Comparison of ENCODE assay signal across 8 mouse cellular contexts in genomic region chr15:90678488-90678887, GRCm38 (mm10). TPM values are rescaled to one million over a fixed set of nuclear protein-coding genes. Genes with fewer than 3 reads are reported as not detected.
DNase-seq lines count a peak whose midpoint lies in the region; ATAC-seq and TF ChIP-seq lines count a peak whose summit lies in the region.

No protein-coding gene starts in this region.

- H3K9me3 ChIP-seq in liver, postnatal 0 days (ENCODE audit: low read length) = no peaks in the 10 kb centered on the region

- DNase-seq in retina, embryonic 14.5 days (ENCODE audit: low spot score) = peak; percentile 23
- DNase-seq in retina, postnatal 1 day = no peak
- peak; percentile 30 for DNase-seq in embryo, embryonic 11 days
- peak; percentile 71 for DNase-seq in heart, adult 8-10 months (ENCODE audit: low spot score)
- DNase-seq in kidney, adult 18-20 months = peak; percentile 57
- peak; percentile 29 for DNase-seq in liver, postnatal 0 days
- DNase-seq in right cerebral cortex, postnatal 14 days = peak; percentile 22
- no peak for DNase-seq in thymus, postnatal 0 days (ENCODE audit: low spot score)

- ATAC-seq in liver, postnatal 0 days = peak; percentile 20; the same call in 1 of the 2 replicates

- H3K4me3 ChIP-seq in liver, postnatal 0 days (ENCODE audit: low read depth, low read length) = peak overlapping the region; percentile 59

- H3K27me3 ChIP-seq in liver, postnatal 0 days (ENCODE audit: insufficient read depth, low read length) = peaks cover 5% of the 10 kb centered on the region

- peak overlapping the region; percentile 92 for H3K4me2 ChIP-seq in liver, postnatal 0 days (ENCODE audit: low read depth, low read length)

- no peak for TF ChIP-seq EP300 in liver, postnatal 0 days (IDR thresholded peaks at IDR 0.05; ENCODE audit: low read depth)

- H3K4me1 ChIP-seq in liver, postnatal 0 days (ENCODE audit: insufficient read depth) = peaks cover 3% of the 10 kb centered on the region; the same call in 1 of the 2 replicates

- no peak overlapping the region for H3K27ac ChIP-seq in liver, postnatal 0 days (ENCODE audit: low read depth)

- no peak for TF ChIP-seq CTCF in liver, postnatal 0 days (IDR thresholded peaks at IDR 0.05; ENCODE audit: low read depth)

- H3K36me3 ChIP-seq in liver, postnatal 0 days (replicated peaks; ENCODE audit: insufficient read depth, low read length) = no peaks in the 10 kb centered on the region

- WGBS in liver, postnatal 0 days (ENCODE audit: insufficient replicate concordance) = 7% methylated on average over 19 of the region's 19 CpGs

- no peak overlapping the region for H3K9ac ChIP-seq in liver, postnatal 0 days (replicated peaks)

RNA-seq across cellular contexts. Expression of gene Cpne8, which starts 0.7 kb away (rescaled TPM):
- total RNA-seq in heart, adult 8-10 months (2022) = 1 to 10 TPM; 7.1 to 9.2 (median 8.0) TPM
- polyA plus RNA-seq in liver, postnatal 0 days (2015; fragmentation: Nextera tagmentation; extraction: Ambion mirVana) = 2.5 and 3.2 TPM in 2 replicates
- 7.2 and 7.7 TPM in 2 replicates for polyA plus RNA-seq in thymus, postnatal 0 days (2015; fragmentation: Nextera tagmentation; extraction: Ambion mirVana)

Comparison
In these comparisons a context has a peak if more than half of its experiments do, and no peak if none do; other contexts are left out.
1. DNase-seq: peak in retina, embryonic 14.5 days (single experiment), embryo, embryonic 11 days (single experiment), heart, adult 8-10 months (single experiment), kidney, adult 18-20 months (single experiment), liver, postnatal 0 days (single experiment) and right cerebral cortex, postnatal 14 days (single experiment); none in retina, postnatal 1 day (single experiment) and thymus, postnatal 0 days (single experiment).